Mouse (Mus musculus) activated CD4-positive, CD25-positive, alpha-beta regulatory T cell, adult 4 months (primary cell): Measurements from ENCODE around the gene Foxd2. TPM values are rescaled to one million over a fixed set of nuclear protein-coding genes. Genes with fewer than 3 reads are reported as not detected.
A peak's percentile ranks its signal among the peaks of the same experiment; 100 is the strongest.

ENCODE experiments used
- ATAC-seq: one replicate; pipeline ENCODE4 v1.8.0; 2017
- polyA plus RNA-seq, 2 experiments: library from polyadenylated mRNA; unstranded; fragments of 100-300 nt; shearing (Covaris generic); gene quantifications; one replicate each; pipeline ENCODE4 v1.2.1; 2017

Foxd2 gene
- under 1 TPM in 1 of 2 experiments, not detected in 1; 0.17 TPM for polyA plus RNA-seq

GRCm38 (mm10) chr4:114908829-114909601 is at the start of gene Foxd2:
Foxd2 (minus strand) TSS chr4:114908873.
- ATAC-seq = peak; percentile 77

DNA sequence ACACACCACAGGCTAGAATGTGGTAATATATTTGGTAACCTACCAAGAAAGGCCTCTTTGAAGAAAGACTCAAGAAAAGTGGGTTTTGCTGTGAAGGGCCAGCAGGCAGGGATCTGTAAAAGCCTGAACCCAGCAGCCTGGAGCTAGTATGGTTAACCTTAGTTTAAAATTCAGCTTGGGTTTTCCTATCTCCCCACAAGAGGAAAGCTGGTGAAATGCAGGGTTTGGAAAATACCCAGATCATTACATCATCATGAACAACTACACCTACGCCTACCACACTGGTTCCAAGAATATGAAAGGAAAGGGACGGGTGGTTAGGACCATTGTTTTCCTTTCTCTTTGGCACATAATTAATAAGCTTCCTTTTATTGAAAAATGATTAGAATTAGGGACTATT is 49.6 kb upstream of the Foxd2 start:
- ATAC-seq = no peak

- no peak for ATAC-seq
Measured at GRCm38 (mm10) chr4:114957403-114957802, 48.7 kb upstream of the Foxd2 start.

DNA sequence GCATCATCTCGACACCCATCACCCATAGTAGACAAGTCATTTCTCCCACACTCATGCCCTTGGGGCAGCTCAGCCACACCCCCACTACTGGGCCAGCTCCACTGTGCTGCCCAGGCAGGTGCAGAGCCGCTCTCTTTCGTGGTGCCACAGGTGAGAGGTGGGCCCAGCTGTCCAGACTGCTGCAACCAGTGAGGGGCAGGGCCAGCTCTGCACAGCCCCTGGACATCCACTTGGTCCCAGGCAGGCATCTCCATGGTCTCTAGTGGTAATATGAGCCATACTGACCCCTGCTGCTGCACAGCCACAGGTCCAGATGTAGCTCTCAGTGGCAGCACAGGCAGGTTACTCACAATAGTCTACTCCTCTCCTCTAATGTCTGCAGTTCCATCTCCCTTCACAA is 44.5 kb upstream of the Foxd2 start:
- no peak for ATAC-seq

- ATAC-seq = no peak
Measured at GRCm38 (mm10) chr4:114947852-114948481, 39.3 kb upstream of the Foxd2 start.

DNA sequence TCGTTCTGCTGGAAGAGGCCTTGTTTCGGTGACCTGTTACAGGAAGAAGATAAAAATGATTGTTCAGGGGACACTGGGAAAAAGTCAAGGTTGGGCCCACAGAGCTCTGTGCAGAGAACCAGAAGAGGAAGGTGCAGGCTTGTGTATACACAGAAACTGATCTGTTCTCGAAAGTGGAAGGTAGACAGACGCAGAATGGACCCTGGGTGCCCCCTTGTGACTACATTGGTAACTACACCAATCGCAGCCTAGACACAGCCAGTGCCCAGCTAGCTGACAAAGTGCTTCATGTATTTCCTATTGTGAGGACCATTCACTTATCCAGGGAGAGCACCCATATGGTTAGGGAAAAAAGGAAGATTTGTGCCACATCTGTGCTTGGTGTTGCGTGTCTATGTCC is 38.7 kb upstream of the Foxd2 start:
- peak; percentile 85 for ATAC-seq

DNA sequence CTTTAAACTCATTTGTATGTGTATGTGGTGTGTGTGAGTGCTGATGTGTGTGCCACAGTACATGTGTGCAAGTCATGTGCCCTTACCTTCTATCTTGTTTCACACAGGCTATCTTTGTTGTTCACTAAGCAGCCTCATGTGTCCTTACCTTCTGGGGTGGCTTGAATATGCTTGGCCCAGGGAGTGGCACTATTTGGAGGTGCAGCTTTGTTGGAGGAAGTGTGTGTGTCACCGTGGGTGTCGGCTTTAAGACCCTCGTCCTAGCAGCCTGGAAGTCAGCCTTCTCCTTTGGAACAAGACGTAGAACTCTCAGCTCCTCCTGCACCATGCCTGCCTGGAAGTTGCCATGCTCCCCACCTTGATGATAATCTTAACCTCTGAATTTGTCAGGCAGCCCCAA is 37.7 kb upstream of the Foxd2 start:
- no peak for ATAC-seq

DNA sequence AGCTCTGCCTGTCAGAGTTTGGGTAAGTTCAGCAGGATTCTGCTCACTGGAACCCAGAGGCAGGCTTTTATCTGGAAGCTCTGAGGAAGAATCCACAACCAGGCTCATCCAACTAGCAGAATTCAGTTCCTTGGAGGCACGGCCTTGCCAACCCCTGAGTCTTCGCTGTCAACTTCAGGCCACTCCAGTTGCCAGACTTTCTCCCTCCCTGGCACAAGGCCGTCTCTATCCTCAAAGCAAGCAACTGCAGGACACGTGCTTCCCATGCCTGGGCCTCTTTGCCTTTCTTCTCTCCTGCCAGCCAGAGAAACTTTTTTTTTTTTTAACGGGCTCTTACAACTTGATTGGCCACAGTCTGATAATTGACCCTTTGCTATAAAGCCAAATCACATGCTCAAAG is 36.3 kb upstream of the Foxd2 start:
- ATAC-seq = no peak

DNA sequence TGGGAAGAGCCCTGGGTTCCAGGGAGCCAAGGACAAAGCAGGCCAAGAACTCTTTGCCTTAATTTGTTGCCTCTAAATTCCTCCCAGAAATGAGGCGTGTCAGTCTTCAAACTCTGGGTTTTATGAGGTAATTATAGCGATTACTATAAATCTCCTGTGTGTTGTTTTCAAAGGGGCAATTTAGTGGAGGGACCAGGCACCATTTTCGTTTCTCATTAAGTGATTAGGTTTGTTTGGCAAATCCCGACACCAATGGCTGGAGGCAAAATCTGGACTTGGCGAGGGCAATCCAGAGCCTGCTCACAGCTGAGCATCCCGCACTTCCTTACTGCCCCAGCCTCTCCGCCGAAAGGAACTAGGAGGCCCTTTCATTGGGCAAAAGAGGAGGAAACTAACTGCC is 33.9 kb upstream of the Foxd2 start:
- ATAC-seq = no peak

- ATAC-seq = no peak
Measured at GRCm38 (mm10) chr4:114942112-114942511, 33.4 kb upstream of the Foxd2 start.

GRCm38 (mm10) chr4:114941311-114941710 is 32.6 kb upstream of the Foxd2 start:
- ATAC-seq = no peak

DNA sequence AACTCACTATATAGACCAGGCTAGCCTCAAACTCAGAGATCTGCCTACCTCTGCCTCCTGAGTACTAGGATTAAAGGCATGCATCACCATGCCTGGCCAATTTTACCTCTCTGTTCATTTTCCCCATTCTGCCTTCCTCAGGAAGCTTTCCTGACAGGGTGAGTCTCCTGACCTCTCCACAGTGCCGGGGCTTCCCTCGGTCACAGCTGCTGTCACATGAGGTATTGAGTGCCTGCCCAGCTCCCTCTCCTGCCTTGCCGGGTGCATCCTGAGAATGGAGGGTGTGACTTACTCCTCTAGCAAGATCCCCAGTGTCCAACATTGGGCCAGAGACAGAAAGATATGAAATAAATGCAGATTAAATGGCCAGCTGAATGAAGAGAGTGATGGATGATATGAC is 29.6 kb upstream of the Foxd2 start:
- no peak for ATAC-seq

DNA sequence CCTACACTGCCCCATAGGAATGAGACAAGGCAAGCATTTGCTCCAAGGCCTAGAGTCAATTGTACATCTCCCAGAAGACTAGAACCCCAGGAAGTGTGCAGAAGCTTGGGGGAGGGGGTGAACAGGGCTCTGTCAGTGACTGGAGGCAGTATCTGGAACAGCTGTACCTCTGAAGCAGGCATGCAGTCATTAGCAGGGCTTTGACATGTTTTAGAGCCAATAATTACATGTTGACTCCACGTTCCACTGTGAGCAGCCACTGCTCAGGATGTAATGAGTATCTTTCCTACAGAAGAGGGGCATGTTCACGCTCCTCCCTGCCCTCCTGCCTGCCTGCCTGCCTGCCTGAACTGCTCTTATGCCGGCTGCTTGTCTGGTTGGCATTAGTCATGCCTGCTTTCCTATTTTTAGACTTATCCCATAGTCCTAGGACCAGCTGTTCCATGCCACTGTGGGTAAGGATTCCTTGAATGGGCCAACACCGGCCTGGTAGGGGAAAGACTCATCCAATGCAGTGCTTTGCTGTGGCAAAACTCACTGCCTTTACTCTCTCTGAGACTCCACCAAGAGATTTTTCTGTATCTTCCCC is 28.9 kb upstream of the Foxd2 start:
- no peak for ATAC-seq

- no peak for ATAC-seq
Measured at GRCm38 (mm10) chr4:114934188-114934587, 25.5 kb upstream of the Foxd2 start.

DNA sequence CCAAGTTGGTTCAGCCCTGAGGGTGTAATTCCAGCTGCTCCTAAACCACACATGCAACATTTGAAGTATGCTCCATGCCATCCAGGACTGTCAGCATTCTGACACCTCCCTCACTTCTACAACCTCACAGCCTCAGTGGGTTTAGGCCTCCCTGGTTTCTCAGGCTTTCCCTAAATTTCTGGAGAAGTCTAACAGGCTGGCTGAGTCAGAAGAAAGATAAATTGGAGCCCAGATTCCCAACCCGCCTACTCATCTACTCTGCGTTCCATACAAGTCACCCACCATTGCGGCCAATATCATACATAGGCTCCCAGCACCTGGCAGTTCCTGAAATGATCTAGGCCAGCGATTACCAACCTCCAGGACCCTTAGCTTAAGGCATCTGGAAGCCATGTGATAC is 24.1 kb upstream of the Foxd2 start:
- ATAC-seq = no peak

DNA sequence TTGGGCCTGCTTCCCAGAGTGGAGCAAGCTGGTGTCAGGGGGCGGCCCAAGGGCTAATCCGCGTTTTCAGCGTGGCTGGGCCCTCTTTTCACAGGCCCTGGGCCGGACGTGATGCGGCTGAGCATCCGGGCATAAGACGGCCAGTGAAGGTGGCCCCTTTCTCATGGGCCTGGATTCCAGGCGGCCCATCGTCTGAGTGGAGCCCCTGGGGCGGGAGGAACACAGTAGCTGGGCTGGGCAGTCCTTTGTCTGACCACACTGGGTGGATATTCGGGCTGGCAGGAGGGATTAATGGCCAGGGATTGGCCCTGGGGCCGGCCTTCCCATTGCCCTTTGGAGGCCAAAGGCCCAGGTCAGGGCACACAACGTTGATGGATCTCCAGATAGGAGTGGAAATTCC is 20.5 kb upstream of the Foxd2 start:
- no peak for ATAC-seq

GRCm38 (mm10) chr4:114925917-114926312 is 17.2 kb upstream of the Foxd2 start, which contains the start of gene Foxe3:
Foxe3 (minus strand) TSS chr4:114926013.
- ATAC-seq = no peak

- no peak for ATAC-seq
Measured at GRCm38 (mm10) chr4:114924971-114925916, 16.6 kb upstream of the Foxd2 start.

GRCm38 (mm10) chr4:114917091-114917490 is 8.4 kb upstream of the Foxd2 start:
- ATAC-seq = peak; percentile 78

GRCm38 (mm10) chr4:114916056-114916455 is 7.4 kb upstream of the Foxd2 start:
- no peak for ATAC-seq

DNA sequence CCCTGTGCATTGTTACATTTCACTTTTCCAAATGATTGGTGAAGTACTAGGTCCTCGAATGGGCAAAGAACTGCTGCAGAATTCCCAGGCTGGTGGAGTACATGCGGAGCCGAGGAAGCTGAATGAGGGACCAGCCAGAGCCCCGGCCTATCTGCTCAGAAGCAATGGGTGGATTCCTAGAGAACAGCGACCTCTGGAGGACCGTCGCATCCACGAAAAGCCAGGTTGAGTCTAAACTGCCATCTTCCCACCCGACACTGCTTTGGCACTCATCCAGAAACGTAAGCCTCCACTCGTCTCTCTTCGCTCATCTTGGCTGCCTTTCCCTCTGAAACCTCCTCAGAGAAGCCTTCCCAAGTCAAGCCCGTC is 4.9 kb upstream of the Foxd2 start:
- no peak for ATAC-seq

GRCm38 (mm10) chr4:114912705-114913593 is 4.3 kb upstream of the Foxd2 start:
- no peak for ATAC-seq
